Mouse (Mus musculus) forebrain, embryonic 11.5 days (tissue): ENCODE data around the gene Rcan2. TPM values are rescaled to one million over a fixed set of nuclear protein-coding genes. Genes with fewer than 3 reads are reported as not detected.

Source experiments
- ATAC-seq: fragments of 200-750 bp; cut with Nextera tagmentation; replicated peaks from 2 replicates; pipeline ENCODE4 v1.8.0; 2017; ENCODE audit warnings: moderate TSS enrichment; ENCODE audit not compliant: low FRiP score
- DNase-seq: peaks from one replicate; pipeline ENCODE4 v3.0.0-alpha.2; 2017; ENCODE audit warnings: low spot score
- H3K27ac ChIP-seq: fragments of 300-500 bp; sonication (generic); 2 replicates; pipeline ENCODE4 v1.5.1; 2014; ENCODE audit warnings: low read depth, low read length
- H3K27me3 ChIP-seq: fragments of 300-500 bp; sonication (generic); 2 replicates; pipeline ENCODE4 v1.6.1; 2014; ENCODE audit warnings: mild to moderate bottlenecking, low read length, mixed read lengths; ENCODE audit not compliant: control insufficient read depth, insufficient read depth
- H3K36me3 ChIP-seq: fragments of 300-500 bp; sonication (generic); 2 replicates; pipeline ENCODE4 v1.6.1; 2014; ENCODE audit warnings: mild to moderate bottlenecking, low read length, moderate library complexity, mixed read lengths; ENCODE audit not compliant: control insufficient read depth, insufficient read depth
- H3K4me1 ChIP-seq: fragments of 300-500 bp; sonication (generic); replicated peaks from 2 replicates; pipeline ENCODE4 v1.6.1; 2014; ENCODE audit warnings: low read length, mixed read lengths; ENCODE audit not compliant: control insufficient read depth, insufficient read depth
- H3K4me2 ChIP-seq: fragments of 300-500 bp; sonication (generic); 2 replicates; pipeline ENCODE4 v1.6.1; 2014; ENCODE audit warnings: low read depth, mild to moderate bottlenecking, low read length, moderate library complexity, mixed read lengths; ENCODE audit not compliant: severe bottlenecking
- H3K4me3 ChIP-seq: fragments of 300-500 bp; sonication (generic); 2 replicates; pipeline ENCODE4 v1.5.1; 2014; ENCODE audit warnings: low read depth, low read length
- H3K9ac ChIP-seq: fragments of 300-500 bp; sonication (generic); 2 replicates; pipeline ENCODE4 v1.6.1; 2014; ENCODE audit warnings: low read length
- H3K9me3 ChIP-seq: fragments of 300-500 bp; sonication (generic); 2 replicates; pipeline ENCODE4 v1.6.1; 2016; ENCODE audit warnings: low read length, mixed read lengths; ENCODE audit not compliant: control insufficient read depth
- WGBS: fragments of 180-500 bp; shearing (Covaris S2); extraction: QIAGEN DNeasy Blood & Tissue Kit; methylation state at CpG from one replicate; pipeline ENCODE4 v1.1.7; 2014; 5-methylcytosine and 5-hydroxymethylcytosine counted together
- polyA plus RNA-seq: library from polyadenylated mRNA; unstranded; fragments of >200 nt; fragmentation: Nextera tagmentation; extraction: Ambion mirVana; gene quantifications from 2 replicates; pipeline ENCODE4 v1.2.1, GENCODE M21; 2014

Rcan2 gene
- polyA plus RNA-seq, 1 experiment from 2014 or later: 20.6 TPM

DNA sequence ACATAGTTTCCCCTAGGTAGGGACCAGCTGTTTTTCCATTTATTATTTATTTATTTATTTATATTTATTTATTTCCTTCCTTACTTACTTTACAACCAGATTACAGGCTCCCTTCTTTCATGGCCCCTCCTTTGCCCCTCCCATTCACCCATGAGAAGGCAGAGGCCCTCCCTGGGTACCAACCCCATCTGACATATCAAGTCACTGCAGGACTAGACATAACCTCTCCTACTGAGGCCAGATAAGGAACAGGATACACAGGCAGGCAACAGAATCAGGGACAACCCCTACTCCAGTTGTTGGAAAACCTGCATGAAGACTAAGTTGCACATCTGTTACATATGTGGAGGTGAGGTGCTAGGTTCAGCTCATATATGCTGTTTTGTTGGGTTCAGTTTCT is 105.6 kb downstream of the Rcan2 start:
- ATAC-seq: no peak
- DNase-seq: no peak
- no peaks in the 10 kb centered on the region for H3K4me1 ChIP-seq

DNA sequence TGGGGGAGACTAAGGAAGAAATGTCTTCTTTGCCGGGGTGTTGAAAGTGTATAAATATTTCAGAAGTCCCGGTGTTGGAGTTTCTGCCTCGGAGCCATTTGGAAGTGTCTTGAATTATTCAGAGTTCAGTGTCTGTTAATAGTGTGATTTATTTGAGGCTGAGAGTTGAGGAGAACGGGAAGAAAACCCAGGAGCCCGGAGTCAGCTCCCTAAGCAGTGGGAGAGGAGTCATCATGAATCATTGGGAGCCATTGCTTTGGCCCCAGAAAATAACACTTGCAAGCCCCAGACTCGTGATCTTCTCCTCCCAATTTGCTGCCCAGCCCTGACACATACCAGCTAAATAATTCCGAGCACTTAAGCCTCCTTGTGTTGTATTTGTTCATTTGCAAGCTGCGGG is 115.0 kb downstream of the Rcan2 start:
- WGBS: 81% methylated on average over 8 of the region's 8 CpGs
- no peak for DNase-seq

More for the DNA sequence above, 105.6 kb downstream of the Rcan2 start:
- Histone ChIP-seq H3K4me3 (no peak overlapping the region), H3K36me3 (no peaks in the 10 kb centered on the region), H3K27ac (no peak overlapping the region), H3K9ac (no peak overlapping the region), H3K27me3 (no peaks in the 10 kb centered on the region), H3K9me3 (no peaks in the 10 kb centered on the region), H3K4me2 (no peak overlapping the region)

DNA sequence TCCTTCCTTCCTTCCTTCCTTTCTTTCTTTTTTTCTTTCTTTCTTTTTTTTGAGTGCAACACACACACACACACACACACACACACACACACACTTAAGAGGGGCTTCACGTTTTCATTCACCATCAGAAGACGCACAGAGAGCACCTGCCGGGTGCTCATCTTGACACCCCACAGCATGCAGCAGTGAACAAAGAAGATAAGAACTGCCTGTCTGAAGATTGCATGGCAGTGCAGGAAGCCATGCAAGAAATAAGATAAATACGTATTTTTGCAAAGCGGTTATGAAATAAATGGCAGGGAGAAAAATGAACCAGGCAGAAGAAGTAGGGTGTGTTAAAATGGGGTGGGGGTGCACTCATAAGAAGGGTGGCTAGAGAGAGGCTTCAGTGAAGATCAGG is 116.0 kb downstream of the Rcan2 start:
- DNase-seq (no peak), ATAC-seq (no peak)
- H3K9me3 ChIP-seq: no peaks in the 10 kb centered on the region
- H3K4me2 ChIP-seq: no peak overlapping the region
- H3K36me3 ChIP-seq: no peaks in the 10 kb centered on the region
- no peak overlapping the region for H3K4me3 ChIP-seq
- no peak overlapping the region for H3K27ac ChIP-seq
- WGBS: 89% methylated on average over 5 of the region's 5 CpGs
- no peak overlapping the region for H3K9ac ChIP-seq
- no peaks in the 10 kb centered on the region for H3K4me1 ChIP-seq
- no peaks in the 10 kb centered on the region for H3K27me3 ChIP-seq

More for the DNA sequence above, 115.0 kb downstream of the Rcan2 start:
- Histone ChIP-seq H3K4me1 (no peaks in the 10 kb centered on the region), H3K9ac (no peak overlapping the region), H3K27ac (no peak overlapping the region), H3K4me2 (no peak overlapping the region), H3K4me3 (no peak overlapping the region), H3K27me3 (no peaks in the 10 kb centered on the region), H3K9me3 (no peaks in the 10 kb centered on the region), H3K36me3 (no peaks in the 10 kb centered on the region)
- no peak for ATAC-seq

DNA sequence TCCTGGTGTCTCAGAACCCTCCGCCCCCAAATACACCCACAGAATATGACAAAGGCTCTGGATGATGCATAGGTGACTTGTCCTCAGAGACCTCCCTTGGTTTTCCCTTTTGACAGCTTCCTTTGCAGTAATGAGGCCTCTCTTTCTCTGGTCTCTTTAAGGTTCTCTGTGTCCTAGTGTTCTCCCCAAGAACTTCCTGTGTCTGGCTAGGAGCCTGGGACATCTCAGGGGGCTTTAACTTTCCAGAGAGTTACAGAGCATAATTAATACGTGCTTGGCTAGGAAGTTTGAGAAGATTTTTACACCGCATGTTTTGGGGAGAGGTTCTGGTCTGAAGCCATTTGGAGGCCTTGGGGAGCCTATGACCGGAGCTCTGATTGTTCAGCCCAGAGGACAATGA is 128.7 kb downstream of the Rcan2 start:
- no peak for DNase-seq
- Histone ChIP-seq H3K27me3 (no peaks in the 10 kb centered on the region), H3K4me3 (no peak overlapping the region), H3K27ac (no peak overlapping the region), H3K36me3 (no peaks in the 10 kb centered on the region), H3K4me1 (no peaks in the 10 kb centered on the region), H3K4me2 (no peak overlapping the region), H3K9ac (no peak overlapping the region), H3K9me3 (no peaks in the 10 kb centered on the region; the same call in 1 of the 2 replicates)
- 97% methylated on average over 4 of the region's 4 CpGs for WGBS
- ATAC-seq: no peak

DNA sequence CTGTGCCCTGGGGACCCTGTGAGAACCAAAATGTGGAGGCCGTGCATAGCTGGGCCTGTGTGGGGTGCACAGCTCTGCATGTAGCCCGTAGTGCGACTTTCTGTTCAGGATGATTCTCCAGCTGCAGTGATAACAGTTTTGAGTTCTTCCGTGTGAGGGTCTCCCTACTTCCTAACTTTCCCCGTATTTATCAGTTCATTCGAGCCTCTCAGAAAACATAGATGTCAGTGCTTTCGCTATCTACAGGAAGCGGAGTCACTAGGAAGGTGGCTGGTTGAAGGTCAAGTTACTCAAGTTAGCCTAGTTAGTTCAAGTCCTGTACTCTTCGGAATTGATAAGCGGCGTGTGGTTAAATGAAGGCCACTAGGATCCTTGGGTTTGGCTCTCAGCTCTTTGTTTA is 130.6 kb downstream of the Rcan2 start:
- Histone ChIP-seq H3K36me3 (no peaks in the 10 kb centered on the region), H3K4me3 (no peak overlapping the region), H3K27me3 (no peaks in the 10 kb centered on the region), H3K4me1 (no peaks in the 10 kb centered on the region), H3K27ac (no peak overlapping the region), H3K4me2 (no peak overlapping the region), H3K9me3 (no peaks in the 10 kb centered on the region; the same call in 1 of the 2 replicates), H3K9ac (no peak overlapping the region)
- WGBS: 92% methylated on average over 11 of the region's 11 CpGs
- DNase-seq: no peak
- no peak for ATAC-seq

DNA sequence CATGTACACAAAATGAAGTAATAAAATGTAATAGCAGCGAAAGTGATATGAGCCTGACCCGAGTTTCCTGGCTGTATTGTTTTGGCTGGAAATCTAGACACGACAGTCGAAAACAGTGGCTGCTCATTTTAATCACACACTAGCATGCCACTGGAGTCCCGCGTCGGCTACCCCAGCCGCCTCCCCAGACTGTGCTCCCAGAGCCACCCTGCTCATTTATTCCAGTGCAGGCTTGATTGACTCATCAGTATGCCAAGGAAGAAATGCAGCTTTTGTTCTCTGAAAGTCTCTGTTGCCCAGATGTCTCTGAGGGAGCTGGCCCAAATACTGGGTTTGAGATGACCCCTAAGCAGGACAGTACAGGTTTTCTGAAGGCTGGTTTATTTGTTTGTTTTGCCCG is 132.9 kb downstream of the Rcan2 start:
- H3K36me3 ChIP-seq: no peaks in the 10 kb centered on the region
- ATAC-seq (no peak), DNase-seq (no peak)
- no peak overlapping the region for H3K4me2 ChIP-seq
- H3K4me1 ChIP-seq: no peaks in the 10 kb centered on the region
- no peak overlapping the region for H3K9ac ChIP-seq
- WGBS: 90% methylated on average over 9 of the region's 9 CpGs
- no peaks in the 10 kb centered on the region for H3K27me3 ChIP-seq
- H3K27ac ChIP-seq: no peak overlapping the region
- no peak overlapping the region for H3K4me3 ChIP-seq
- no peaks in the 10 kb centered on the region; the same call in 1 of the 2 replicates for H3K9me3 ChIP-seq

DNA sequence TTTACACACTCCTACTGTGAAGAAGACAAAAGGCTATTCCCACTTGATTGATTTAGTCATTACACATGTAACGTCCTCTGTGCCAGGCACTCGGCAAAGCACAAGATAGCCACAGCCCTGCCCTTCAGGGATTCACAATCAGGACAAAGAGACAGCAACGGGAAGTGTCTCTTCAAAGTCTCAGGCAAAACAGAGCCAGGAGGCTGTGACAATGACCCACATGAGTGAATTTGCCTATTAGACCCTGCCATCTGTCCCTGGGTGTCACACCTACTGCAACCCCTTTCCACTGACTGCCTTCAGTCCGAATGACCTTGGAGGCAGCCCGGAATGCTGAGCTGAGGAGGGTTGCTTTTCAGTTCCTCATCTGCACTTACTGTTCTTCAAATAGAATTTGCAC is 151.1 kb downstream of the Rcan2 start:
- DNase-seq (no peak), ATAC-seq (peak; percentile 66)
- no peaks in the 10 kb centered on the region for H3K27me3 ChIP-seq
- H3K9ac ChIP-seq: no peak overlapping the region; the same call in 1 of the 2 replicates
- 24% methylated on average over 5 of the region's 5 CpGs for WGBS
- H3K9me3 ChIP-seq: no peaks in the 10 kb centered on the region
- peak overlapping the region; percentile 62 for H3K27ac ChIP-seq
- H3K36me3 ChIP-seq: no peaks in the 10 kb centered on the region
- H3K4me2 ChIP-seq: peak overlapping the region; percentile 27; the same call in 1 of the 2 replicates
- no peak overlapping the region for H3K4me3 ChIP-seq
- peaks cover 12% of the 10 kb centered on the region for H3K4me1 ChIP-seq

DNA sequence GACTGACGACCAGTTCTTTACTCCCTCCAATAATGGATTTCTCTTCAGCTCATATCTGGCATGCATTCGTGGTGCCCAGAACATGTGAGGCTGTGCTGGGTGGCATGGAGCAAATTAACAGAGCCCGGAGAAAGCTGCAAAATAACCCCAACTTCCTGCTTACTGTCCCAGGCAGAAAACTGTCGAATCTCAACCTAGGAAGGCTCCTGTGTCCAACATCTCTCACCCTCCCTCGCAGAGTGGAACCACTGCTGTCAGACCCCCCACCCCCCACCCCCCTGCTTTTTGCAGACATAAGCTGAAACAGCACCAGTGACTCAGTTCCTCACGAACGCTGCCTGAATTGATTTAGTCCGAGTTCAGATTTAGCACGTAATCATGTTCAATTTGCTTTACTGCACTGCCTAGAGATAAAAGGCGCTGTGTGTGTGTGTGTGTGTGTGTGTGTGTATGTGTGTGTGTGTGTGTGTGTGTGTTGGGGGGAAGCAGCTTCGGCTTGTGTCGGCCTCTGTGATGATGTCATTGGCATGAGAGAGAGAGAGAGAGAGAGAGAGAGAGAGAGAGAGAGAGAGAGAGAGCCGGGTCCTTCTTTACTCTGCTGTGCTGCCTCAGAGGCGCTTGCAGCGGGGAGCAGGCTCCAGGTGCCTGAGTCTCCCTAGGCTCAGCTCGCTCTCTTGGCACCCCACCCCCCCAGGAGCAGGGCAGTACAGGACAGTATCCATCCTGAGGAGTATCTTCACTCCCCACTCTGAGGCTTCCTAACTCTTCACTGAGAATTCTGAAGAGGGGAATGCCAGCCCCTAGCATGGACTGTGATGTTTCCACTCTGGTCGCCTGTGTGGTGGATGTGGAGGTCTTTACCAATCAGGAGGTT is 151.7 kb downstream of the Rcan2 start:
- Histone ChIP-seq H3K4me3 (no peak overlapping the region), H3K36me3 (no peaks in the 10 kb centered on the region), H3K27ac (peak overlapping the region; percentile 62; the same call in 1 of the 2 replicates), H3K9me3 (no peaks in the 10 kb centered on the region), H3K27me3 (no peaks in the 10 kb centered on the region), H3K9ac (peak overlapping the region; percentile 23; the same call in 1 of the 2 replicates), H3K4me2 (peak overlapping the region; percentile 31; the same call in 1 of the 2 replicates), H3K4me1 (peaks cover 12% of the 10 kb centered on the region)
- 46% methylated on average over 17 of the region's 17 CpGs for WGBS
- ATAC-seq: peak; percentile 73
- DNase-seq: peak; percentile 66
